8 mouse cellular contexts compared by ENCODE assay signal in genomic region chr8:72295679-72296078, GRCm38 (mm10). TPM values are rescaled to one million over a fixed set of nuclear protein-coding genes. Genes with fewer than 3 reads are reported as not detected.
A peak's percentile ranks its signal among the peaks of the same experiment; 100 is the strongest.
DNase-seq lines count a peak whose midpoint lies in the region; ATAC-seq lines count a peak whose summit lies in the region.

No protein-coding gene starts in this region.

- no peak overlapping the region for H3K4me2 ChIP-seq in forebrain, embryonic 11.5 days (ENCODE audit: low read depth, low read length, severe bottlenecking)
- no peak overlapping the region for H3K4me2 ChIP-seq in intestine, embryonic 16.5 days (ENCODE audit: low read depth, low read length)
- no peak overlapping the region for H3K4me2 ChIP-seq in stomach, embryonic 14.5 days (replicated peaks; ENCODE audit: low read depth, low read length)

- H3K27ac ChIP-seq in forebrain, embryonic 10.5 days = 0 out of 2 replicates have a peak overlapping the region, but pooled peaks have one; percentile 40
- H3K27ac ChIP-seq in forebrain, embryonic 11.5 days (ENCODE audit: low read depth, low read length) = no peak overlapping the region
- H3K27ac ChIP-seq in intestine, embryonic 16.5 days (ENCODE audit: low read length) = peak overlapping the region; percentile 58
- peak overlapping the region; percentile 91 for H3K27ac ChIP-seq in macrophage
- H3K27ac ChIP-seq in stomach, embryonic 14.5 days (ENCODE audit: low read length) = peak overlapping the region; percentile 61

- no peaks in the 10 kb centered on the region for H3K27me3 ChIP-seq in forebrain, embryonic 10.5 days (ENCODE audit: poor library complexity, severe bottlenecking)
- no peaks in the 10 kb centered on the region for H3K27me3 ChIP-seq in forebrain, embryonic 11.5 days (ENCODE audit: control insufficient read depth, insufficient read depth, low read length)
- no peaks in the 10 kb centered on the region for H3K27me3 ChIP-seq in intestine, embryonic 16.5 days (replicated peaks; ENCODE audit: control insufficient read depth, insufficient read depth, low read length)
- no peaks in the 10 kb centered on the region for H3K27me3 ChIP-seq in stomach, embryonic 14.5 days (ENCODE audit: control insufficient read depth, insufficient read depth, low read length)

- H3K36me3 ChIP-seq in forebrain, embryonic 10.5 days (replicated peaks) = no peaks in the 10 kb centered on the region
- no peaks in the 10 kb centered on the region for H3K36me3 ChIP-seq in forebrain, embryonic 11.5 days (ENCODE audit: control insufficient read depth, insufficient read depth, low read length)
- H3K36me3 ChIP-seq in intestine, embryonic 16.5 days (ENCODE audit: control insufficient read depth, insufficient read depth, low read length) = no peaks in the 10 kb centered on the region
- H3K36me3 ChIP-seq in macrophage (ENCODE audit: inconsistent target) = no peaks in the 10 kb centered on the region
- H3K36me3 ChIP-seq in stomach, embryonic 14.5 days (ENCODE audit: control insufficient read depth, insufficient read depth, low read length) = no peaks in the 10 kb centered on the region

- H3K9me3 ChIP-seq in forebrain, embryonic 10.5 days = no peaks in the 10 kb centered on the region
- H3K9me3 ChIP-seq in forebrain, embryonic 11.5 days (ENCODE audit: control insufficient read depth, low read length) = no peaks in the 10 kb centered on the region
- no peaks in the 10 kb centered on the region for H3K9me3 ChIP-seq in intestine, embryonic 16.5 days (ENCODE audit: control insufficient read depth, low read length)
- no peaks in the 10 kb centered on the region for H3K9me3 ChIP-seq in stomach, embryonic 14.5 days (ENCODE audit: control insufficient read depth, low read depth, low read length)

- 75% methylated on average over 8 of the region's 8 CpGs for WGBS in forebrain, embryonic 10.5 days
- 74% methylated on average over 8 of the region's 8 CpGs for WGBS in forebrain, embryonic 11.5 days
- 24% methylated on average over 8 of the region's 8 CpGs for WGBS in intestine, embryonic 16.5 days
- under 1% methylated on average over 8 of the region's 8 CpGs for WGBS in macrophage (ENCODE audit: missing documents)
- WGBS in stomach, embryonic 14.5 days = 30% methylated on average over 8 of the region's 8 CpGs

- no peak for ATAC-seq in forebrain, embryonic 11.5 days (replicated peaks; ENCODE audit: low FRiP score)
- ATAC-seq in intestine, embryonic 16.5 days = peak; percentile 95
- peak; percentile 91 for ATAC-seq in stomach, embryonic 14.5 days (ENCODE audit: insufficient number of reproducible peaks, insufficient read depth, low FRiP score, low read depth)

- H3K79me2 ChIP-seq in macrophage (ENCODE audit: inconsistent target) = no peaks in the 10 kb centered on the region

- H3K9ac ChIP-seq in forebrain, embryonic 11.5 days (ENCODE audit: low read length) = no peak overlapping the region
- no peak overlapping the region for H3K9ac ChIP-seq in intestine, embryonic 16.5 days (ENCODE audit: low read depth, low read length)
- H3K9ac ChIP-seq in stomach, embryonic 14.5 days (replicated peaks; ENCODE audit: low read depth, low read length) = no peak overlapping the region

- no peak overlapping the region for H3K4me3 ChIP-seq in forebrain, embryonic 10.5 days
- no peak overlapping the region for H3K4me3 ChIP-seq in forebrain, embryonic 11.5 days (ENCODE audit: low read depth, low read length)
- no peak overlapping the region for H3K4me3 ChIP-seq in intestine, embryonic 16.5 days (ENCODE audit: low read length)
- H3K4me3 ChIP-seq in macrophage (ENCODE audit: inconsistent target) = no peak overlapping the region
- no peak overlapping the region for H3K4me3 ChIP-seq in stomach, embryonic 14.5 days (ENCODE audit: low read depth, low read length)

- no peaks in the 10 kb centered on the region for H3K4me1 ChIP-seq in forebrain, embryonic 10.5 days
- H3K4me1 ChIP-seq in forebrain, embryonic 11.5 days (replicated peaks; ENCODE audit: control insufficient read depth, insufficient read depth, low read length) = no peaks in the 10 kb centered on the region
- 0 out of 2 replicates have a peak, but pooled peaks cover 3% of the 10 kb centered on the region for H3K4me1 ChIP-seq in intestine, embryonic 16.5 days (ENCODE audit: control insufficient read depth, insufficient read depth, low read length)
- 0 out of 2 replicates have a peak, but pooled peaks cover 7% of the 10 kb centered on the region for H3K4me1 ChIP-seq in stomach, embryonic 14.5 days (ENCODE audit: control insufficient read depth, insufficient read depth, low read length)

- DNase-seq in forebrain, embryonic 10.5 days (ENCODE audit: extremely low spot score, low spot score) = no peak
- DNase-seq in forebrain, embryonic 11.5 days (ENCODE audit: low spot score) = no peak
- peak; percentile 85 to 87 for DNase-seq in cerebellum, adult 18-20 months
- DNase-seq in gastrocnemius, adult 8-10 months (ENCODE audit: low spot score in 2 of 2) = peak; percentile 88 to 90
- peak; percentile 68 to 91 for DNase-seq in left cerebral cortex, postnatal 14 days (ENCODE audit: low spot score in 2 of 2)

- intact Hi-C loops in left cerebral cortex, postnatal 14 days (cut with DNase I) = no loop called here

RNA-seq across cellular contexts. Expression of gene Gm10282, which starts 9.4 kb away (rescaled TPM):
- polyA plus RNA-seq in forebrain, embryonic 10.5 days (2016; fragmentation: Nextera tagmentation; extraction: Ambion mirVana) = 36.7 and 41.7 TPM in 2 replicates
- polyA plus RNA-seq in forebrain, embryonic 11.5 days (2014; fragmentation: Nextera tagmentation; extraction: Ambion mirVana) = 45.4 and 48.2 TPM in 2 replicates
- total RNA-seq in gastrocnemius, adult 8-10 months (2022) = 1 to 10 TPM; 1.7 to 3.2 (median 2.8) TPM
- 14.3 and 18.9 TPM in 2 replicates for polyA plus RNA-seq in intestine, embryonic 16.5 days (2015; fragmentation: Nextera tagmentation; extraction: Ambion mirVana)
- total RNA-seq in left cerebral cortex, postnatal 14 days (2021) = 1 to 10 TPM; 5.1 to 8.7 TPM
- total RNA-seq in macrophage (2018; cell fraction: chromatin; rRNA removed) = 1 to 10 TPM in 4 of 26 experiments, under 1 TPM in 3, not detected in 19; 0.82 to 1.6 (median 1.3) TPM
- total RNA-seq in macrophage (2018; cell fraction: cytosol; rRNA removed) = 1 to 10 TPM; 1.2 to 3.9 (median 2.3) TPM
- 1 to 10 TPM in 10 of 26 experiments, under 1 TPM in 8, not detected in 8; 0.70 to 2.0 (median 1.1) TPM for total RNA-seq in macrophage (2018; cell fraction: nucleus; rRNA removed)
- polyA plus RNA-seq in macrophage (2018) = 1.1 to 6.6 TPM (median 2.6 TPM) in 3 replicates
- 27.2 and 32.7 TPM in 2 replicates for polyA plus RNA-seq in stomach, embryonic 14.5 days (2014; fragmentation: Nextera tagmentation; extraction: Ambion mirVana)

RNA-seq across cellular contexts. Expression of gene Klf2, which starts 23.2 kb away (rescaled TPM):
- 2.6 and 3.0 TPM in 2 replicates for polyA plus RNA-seq in forebrain, embryonic 10.5 days (2016; fragmentation: Nextera tagmentation; extraction: Ambion mirVana)
- 4.7 and 5.4 TPM in 2 replicates for polyA plus RNA-seq in forebrain, embryonic 11.5 days (2014; fragmentation: Nextera tagmentation; extraction: Ambion mirVana)
- 10 to 100 TPM in 3 of 4 experiments, 1 to 10 TPM in 1; 6.8 to 14.3 (median 11.5) TPM for total RNA-seq in gastrocnemius, adult 8-10 months (2022)
- polyA plus RNA-seq in intestine, embryonic 16.5 days (2015; fragmentation: Nextera tagmentation; extraction: Ambion mirVana) = 3.6 and 5.1 TPM in 2 replicates
- 10 to 100 TPM; 16.6 to 21.2 TPM for total RNA-seq in left cerebral cortex, postnatal 14 days (2021)
- 10 to 100 TPM in 16 of 26 experiments, 1 to 10 TPM in 10; 4.1 to 68.4 (median 11.7) TPM for total RNA-seq in macrophage (2018; cell fraction: chromatin; rRNA removed)
- 10 to 100 TPM in 25 of 26 experiments, 1 to 10 TPM in 1; 7.5 to 87.4 (median 24.8) TPM for total RNA-seq in macrophage (2018; cell fraction: cytosol; rRNA removed)
- total RNA-seq in macrophage (2018; cell fraction: nucleus; rRNA removed) = 10 to 100 TPM; 12.5 to 98.5 (median 28.2) TPM
- 3.1 to 17.3 TPM (median 5.7 TPM) in 3 replicates for polyA plus RNA-seq in macrophage (2018)
- polyA plus RNA-seq in stomach, embryonic 14.5 days (2014; fragmentation: Nextera tagmentation; extraction: Ambion mirVana) = 6.4 and 6.6 TPM in 2 replicates

RNA-seq across cellular contexts. Expression of gene Ap1m1, which starts 55.9 kb away (rescaled TPM):
- polyA plus RNA-seq in forebrain, embryonic 10.5 days (2016; fragmentation: Nextera tagmentation; extraction: Ambion mirVana) = 181 and 183 TPM in 2 replicates
- 173 and 190 TPM in 2 replicates for polyA plus RNA-seq in forebrain, embryonic 11.5 days (2014; fragmentation: Nextera tagmentation; extraction: Ambion mirVana)
- total RNA-seq in gastrocnemius, adult 8-10 months (2022) = 10 to 100 TPM; 17.6 to 20.9 (median 19.1) TPM
- 105 and 106 TPM in 2 replicates for polyA plus RNA-seq in intestine, embryonic 16.5 days (2015; fragmentation: Nextera tagmentation; extraction: Ambion mirVana)
- 100 to 1,000 TPM; 100 to 104 TPM for total RNA-seq in left cerebral cortex, postnatal 14 days (2021)
- 10 to 100 TPM; 43.3 to 86.7 (median 64.3) TPM for total RNA-seq in macrophage (2018; cell fraction: chromatin; rRNA removed)
- 10 to 100 TPM; 37.3 to 55.1 (median 46.4) TPM for total RNA-seq in macrophage (2018; cell fraction: cytosol; rRNA removed)
- 10 to 100 TPM; 37.9 to 68.9 (median 48.9) TPM for total RNA-seq in macrophage (2018; cell fraction: nucleus; rRNA removed)
- polyA plus RNA-seq in macrophage (2018) = 43.7 to 76.1 TPM (median 50.7 TPM) in 3 replicates
- polyA plus RNA-seq in stomach, embryonic 14.5 days (2014; fragmentation: Nextera tagmentation; extraction: Ambion mirVana) = 101 and 109 TPM in 2 replicates

Comparison
In these comparisons a context has a peak if more than half of its experiments do, and no peak if none do; other contexts are left out.
1. DNase-seq: peak in cerebellum, adult 18-20 months (2 of 2), gastrocnemius, adult 8-10 months (2 of 2) and left cerebral cortex, postnatal 14 days (2 of 2); none in forebrain, embryonic 10.5 days (single experiment) and forebrain, embryonic 11.5 days (single experiment).